Comparison of ENCODE assay signal across 8 mouse cellular contexts in genomic region chr4:150226818-150227688, GRCm38 (mm10). TPM values are rescaled to one million over a fixed set of nuclear protein-coding genes. Genes with fewer than 3 reads are reported as not detected.
DNase-seq lines count a peak whose midpoint lies in the region; ATAC-seq lines count a peak whose summit lies in the region.
"Had no signal": no experiment of that assay in that cellular context is flagged by ENCODE, and none has a peak within 500 bp of the region (broad histone marks: within the 10 kb centered on the region; RNA-seq: fewer than 3 reads in every experiment).

No protein-coding gene starts in this region.

- no peak for ATAC-seq in heart, embryonic 13.5 days (ENCODE audit: extremely low read depth, insufficient number of reproducible peaks, low FRiP score, low TSS enrichment)

- no peaks in the 10 kb centered on the region for H3K36me3 ChIP-seq in heart, embryonic 13.5 days
- H3K36me3 ChIP-seq: liver, embryonic 13.5 days had no signal

- peaks cover 46% of the 10 kb centered on the region for H3K4me1 ChIP-seq in heart, embryonic 13.5 days

- H3K9ac ChIP-seq in heart, embryonic 13.5 days: no peak overlapping the region
- H3K9ac ChIP-seq: liver, embryonic 13.5 days had no signal

- no peak overlapping the region for H3K4me3 ChIP-seq in heart, embryonic 13.5 days
- H3K4me3 ChIP-seq: liver, embryonic 13.5 days had no signal

- WGBS in heart, embryonic 13.5 days: 61% methylated on average over 7 of the region's 7 CpGs

- H3K27me3 ChIP-seq in heart, embryonic 13.5 days (replicated peaks): no peaks in the 10 kb centered on the region
- H3K27me3 ChIP-seq: liver, embryonic 13.5 days had no signal

- no peak overlapping the region for H3K4me2 ChIP-seq in heart, embryonic 13.5 days
- H3K4me2 ChIP-seq: liver, embryonic 13.5 days had no signal

- no peaks in the 10 kb centered on the region for H3K9me3 ChIP-seq in heart, embryonic 13.5 days
- H3K9me3 ChIP-seq: liver, embryonic 13.5 days had no signal

- DNase-seq in urinary bladder, postnatal 14 days (ENCODE audit: low spot score): peak; percentile 32
- no peak for DNase-seq in urinary bladder, adult 18-20 months (ENCODE audit: low spot score in 2 of 2)
- peak; percentile 96 to 97 for DNase-seq in cerebellum, postnatal 10 days
- DNase-seq in layer of hippocampus, postnatal 10 days (ENCODE audit: low spot score in 2 of 2): peak; percentile 77 to 80
- peak; percentile 64 for DNase-seq in right cerebral cortex, adult 18-20 months
- DNase-seq in spleen, adult 12 weeks (ENCODE audit: low spot score): no peak
- DNase-seq: liver, embryonic 13.5 days had no signal

- H3K27ac ChIP-seq in heart, embryonic 13.5 days (replicated peaks): peak overlapping the region; percentile 62
- H3K27ac ChIP-seq: liver, embryonic 13.5 days had no signal

RNA-seq across cellular contexts. Expression of gene Eno1, which starts 9.5 kb away (rescaled TPM):
- polyA plus RNA-seq in heart, embryonic 13.5 days (2015; fragmentation: Nextera tagmentation; extraction: Ambion mirVana): 1,911 and 2,064 TPM in 2 replicates
- total RNA-seq in layer of hippocampus, postnatal 10 days (2021): 100 to 1,000 TPM; 323 to 338 TPM

RNA-seq across cellular contexts. Expression of gene Car6, which starts 25.9 kb away (rescaled TPM):
- polyA plus RNA-seq in heart, embryonic 13.5 days (2015; fragmentation: Nextera tagmentation; extraction: Ambion mirVana): not detected in 2 replicates
- not detected for total RNA-seq in layer of hippocampus, postnatal 10 days (2021)
- polyA plus RNA-seq: liver, embryonic 13.5 days had no signal

RNA-seq across cellular contexts. Expression of gene Rere, which starts 54.4 kb away (rescaled TPM):
- 18.1 and 19.9 TPM in 2 replicates for polyA plus RNA-seq in heart, embryonic 13.5 days (2015; fragmentation: Nextera tagmentation; extraction: Ambion mirVana)
- total RNA-seq in layer of hippocampus, postnatal 10 days (2021): 100 to 1,000 TPM; 108 to 117 TPM

Comparison
In these comparisons a context has a peak if more than half of its experiments do, and no peak if none do; other contexts are left out.
1. DNase-seq: peak in urinary bladder, postnatal 14 days (single experiment), cerebellum, postnatal 10 days (2 of 2), layer of hippocampus, postnatal 10 days (2 of 2) and right cerebral cortex, adult 18-20 months (single experiment); none in urinary bladder, adult 18-20 months (0 of 2) and spleen, adult 12 weeks (single experiment).